Mouse (Mus musculus) bone marrow, adult 2 months (tissue): ENCODE results near the gene Dennd1a. TPM values are rescaled to one million over a fixed set of nuclear protein-coding genes. Genes with fewer than 3 reads are reported as not detected.

Experiments
- H3K27ac ChIP-seq: fragments of 200-500 bp; 2 replicates; pipeline ENCODE4 v1.5.1; 2012; ENCODE audit warnings: low read depth, mild to moderate bottlenecking, control low read depth, inconsistent platforms, low read length; ENCODE audit not compliant: control insufficient read depth, poor library complexity, insufficient read depth
- H3K4me1 ChIP-seq: fragments of 200-500 bp; 2 replicates; pipeline ENCODE4 v1.6.1; 2011; ENCODE audit warnings: low read length; ENCODE audit not compliant: control insufficient read depth, insufficient read depth
- H3K4me3 ChIP-seq: fragments of 200-500 bp; replicated peaks from 2 replicates; pipeline ENCODE3; 2011; ENCODE audit warnings: mild to moderate bottlenecking, low read depth, low read length, control low read depth; ENCODE audit not compliant: control insufficient read depth
- CTCF ChIP-seq: fragments of 200-500 bp; IDR thresholded peaks from 2 replicates; pipeline ENCODE4 v1.5.1; 2011; ENCODE audit warnings: low read length, control low read depth; ENCODE audit not compliant: control insufficient read depth, insufficient read depth
- POLR2A ChIP-seq: fragments of 200-500 bp; IDR thresholded peaks from 2 replicates; pipeline ENCODE4 v1.6.1; 2011; ENCODE audit warnings: low read depth, mild to moderate bottlenecking, control low read depth, low read length, borderline replicate concordance; ENCODE audit not compliant: control insufficient read depth
- WGBS: fragments of 180-500 bp; shearing (Covaris S2); methylation state at CpG from one replicate; pipeline ENCODE4 v1.1.7; 2018; 5-methylcytosine and 5-hydroxymethylcytosine counted together
- polyA plus RNA-seq: library from polyadenylated mRNA; stranded (reverse); fragments of >200 nt; gene quantifications from 2 replicates; pipeline ENCODE4 v1.2.4, GENCODE M21; 2011; ENCODE audit warnings: low replicate concordance; ENCODE audit not compliant: missing spikeins, insufficient read depth, insufficient read length

The Dennd1a gene
- polyA plus RNA-seq, 1 experiment, result 22.9 TPM

DNA sequence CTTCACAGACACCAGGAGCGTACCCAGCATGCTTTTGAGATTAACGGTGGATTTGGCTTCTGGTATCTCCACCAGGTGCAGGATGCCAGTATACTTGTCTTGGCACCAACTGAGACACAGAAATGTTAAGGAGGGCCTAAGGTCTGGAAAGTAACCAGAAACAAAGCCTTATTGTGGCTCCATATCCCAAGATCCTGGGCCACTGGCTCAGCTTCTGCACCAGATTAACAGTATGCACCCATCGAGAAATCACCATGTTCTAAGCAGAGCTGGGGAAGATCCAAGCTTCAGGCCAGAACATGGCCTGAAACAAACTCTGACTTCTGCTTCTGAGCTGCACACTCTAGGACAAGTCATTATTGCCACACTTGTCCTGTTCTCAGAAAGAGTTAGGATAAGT lies 450.3 kb downstream of the Dennd1a start:
- TF ChIP-seq CTCF, result no peak
- TF ChIP-seq POLR2A, result no peak
- H3K4me3 ChIP-seq, result no peak overlapping the region
- 87% methylated on average over 3 of the region's 3 CpGs for WGBS
- H3K4me1 ChIP-seq, result no peaks in the 10 kb centered on the region
- no peak overlapping the region for H3K27ac ChIP-seq

DNA sequence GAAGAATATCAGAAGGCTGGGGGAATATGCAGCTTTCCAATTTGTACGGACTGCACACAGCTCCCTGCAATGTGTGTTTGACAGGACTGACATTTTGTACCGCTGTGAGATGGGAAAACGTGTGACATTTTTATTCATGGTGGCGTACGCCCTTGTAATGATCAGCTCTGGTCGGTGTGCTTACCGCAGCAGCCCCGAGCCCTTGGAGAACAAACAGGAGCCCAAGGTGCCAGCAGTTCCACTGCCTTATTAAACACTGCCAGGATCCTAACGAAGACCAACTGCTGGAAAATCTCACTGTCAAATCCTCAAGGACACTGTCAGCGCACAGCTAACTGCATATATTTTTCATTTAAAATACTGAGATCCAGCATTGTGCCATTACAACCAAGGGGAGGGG lies 454.9 kb downstream of the Dennd1a start:
- Histone ChIP-seq H3K27ac (no peak overlapping the region), H3K4me3 (no peak overlapping the region), H3K4me1 (no peaks in the 10 kb centered on the region)
- TF ChIP-seq CTCF (no peak), POLR2A (no peak)
- WGBS, result 91% methylated on average over 10 of the region's 10 CpGs

DNA sequence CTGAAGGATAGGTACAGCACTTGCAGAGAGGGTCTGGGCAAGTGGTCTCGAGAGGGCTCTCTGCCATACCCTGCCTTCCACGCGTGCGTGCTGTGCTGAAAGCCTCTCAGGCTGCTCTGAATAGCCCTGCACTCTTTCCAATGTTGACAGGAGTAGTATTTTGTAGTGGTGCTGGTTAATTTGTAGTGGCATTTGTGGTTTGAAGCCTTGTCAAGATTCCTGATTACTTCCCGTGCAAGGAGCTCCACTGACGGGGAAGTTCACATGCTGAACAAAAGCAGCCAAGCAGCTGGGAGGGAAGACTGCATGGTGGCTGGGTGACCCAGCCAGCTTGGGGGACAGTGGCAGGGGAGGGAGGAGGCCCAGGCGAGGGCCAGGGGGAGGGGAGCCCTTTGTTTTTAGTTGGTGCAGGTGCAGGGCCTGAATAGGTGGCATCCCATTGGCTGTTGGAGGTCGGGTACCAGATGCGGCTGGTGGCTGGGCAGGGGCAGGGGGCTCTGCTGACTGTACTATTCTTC lies 457.4 kb downstream of the Dennd1a start:
- H3K27ac ChIP-seq, result no peak overlapping the region
- TF ChIP-seq POLR2A (no peak), CTCF (no peak)
- 67% methylated on average over 9 of the region's 9 CpGs for WGBS

DNA sequence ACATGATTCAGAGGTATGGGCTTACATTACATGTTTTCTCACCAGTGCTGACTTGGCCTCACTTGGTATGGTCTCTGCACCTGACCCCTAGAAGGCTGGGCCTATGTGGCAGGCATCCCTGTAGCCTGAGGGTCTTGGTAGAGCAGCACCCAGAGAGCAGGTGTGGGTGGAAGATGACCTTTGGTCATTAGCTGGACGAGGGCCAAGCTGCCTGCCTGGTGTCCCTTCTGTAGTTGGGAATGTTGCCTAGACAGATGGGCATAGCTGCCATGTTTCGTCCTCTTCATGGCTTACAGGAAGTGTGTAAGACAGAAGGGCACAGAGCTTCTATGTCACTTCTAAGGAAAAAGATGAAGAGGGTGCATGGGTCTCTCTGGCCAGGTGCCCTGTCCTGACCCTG lies 463.4 kb downstream of the Dennd1a start:
- TF ChIP-seq POLR2A (no peak), CTCF (no peak)
- 76% methylated on average over 2 of the region's 2 CpGs for WGBS
- no peak overlapping the region for H3K4me3 ChIP-seq
- H3K27ac ChIP-seq, result no peak overlapping the region
- no peaks in the 10 kb centered on the region for H3K4me1 ChIP-seq

More for the DNA sequence above, 457.4 kb downstream of the Dennd1a start:
- no peaks in the 10 kb centered on the region for H3K4me1 ChIP-seq
- no peak overlapping the region for H3K4me3 ChIP-seq

DNA sequence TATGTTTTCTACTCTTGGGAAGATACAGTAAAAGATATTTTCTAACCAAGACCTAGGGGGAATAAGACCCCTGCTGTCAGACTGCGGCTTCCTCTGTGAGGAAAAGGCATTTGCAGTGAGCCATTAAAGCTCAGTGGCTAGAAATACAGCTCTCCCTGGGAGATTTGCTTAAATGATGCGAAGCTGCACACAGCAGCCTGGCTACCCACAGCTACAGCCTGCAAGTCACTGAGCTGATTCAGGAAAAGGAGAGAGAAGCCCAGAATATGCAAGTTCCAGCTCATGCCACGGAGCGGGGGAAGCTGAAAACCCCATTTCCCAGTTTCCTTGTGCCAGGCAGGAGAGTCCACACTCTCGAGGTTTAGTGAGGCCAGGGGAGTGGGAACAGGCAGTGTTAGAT lies 465.1 kb downstream of the Dennd1a start:
- TF ChIP-seq CTCF, result no peak
- WGBS, result 86% methylated on average over 5 of the region's 5 CpGs
- Histone ChIP-seq H3K27ac (no peak overlapping the region), H3K4me3 (no peak overlapping the region), H3K4me1 (no peaks in the 10 kb centered on the region)

DNA sequence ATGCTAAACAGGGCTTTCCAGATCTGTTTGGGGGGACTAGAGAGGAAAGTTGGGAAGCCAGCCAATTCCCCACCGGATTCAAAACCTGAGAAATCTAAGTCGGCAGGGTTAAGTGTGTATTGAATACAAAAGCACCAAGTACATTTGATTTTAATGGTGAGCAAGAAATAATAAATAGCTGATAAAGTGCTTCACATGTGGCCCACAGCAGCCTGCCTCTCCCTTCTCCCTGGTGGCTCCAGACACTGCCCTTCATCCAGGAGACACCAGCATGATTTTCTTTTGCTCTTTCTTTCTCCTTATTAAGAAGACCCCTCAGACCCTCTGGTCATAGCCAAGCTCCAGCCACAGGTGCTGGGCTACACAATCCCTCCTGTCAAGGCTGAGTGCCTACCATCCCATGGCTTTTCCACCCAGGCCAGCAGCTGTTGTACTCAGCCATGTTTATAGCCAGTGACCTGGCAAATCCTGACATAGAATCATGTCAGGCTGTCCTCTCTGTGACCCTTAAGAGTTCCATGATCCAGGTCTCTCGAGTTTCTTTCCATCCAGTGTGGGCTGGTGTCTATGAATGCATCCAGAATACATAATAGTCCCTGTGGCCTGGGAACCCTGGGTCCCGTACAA lies 467.6 kb downstream of the Dennd1a start:
- Histone ChIP-seq H3K27ac (no peak overlapping the region), H3K4me1 (no peaks in the 10 kb centered on the region), H3K4me3 (no peak overlapping the region)
- 78% methylated on average over 4 of the region's 4 CpGs for WGBS
- TF ChIP-seq POLR2A (no peak), CTCF (no peak)

DNA sequence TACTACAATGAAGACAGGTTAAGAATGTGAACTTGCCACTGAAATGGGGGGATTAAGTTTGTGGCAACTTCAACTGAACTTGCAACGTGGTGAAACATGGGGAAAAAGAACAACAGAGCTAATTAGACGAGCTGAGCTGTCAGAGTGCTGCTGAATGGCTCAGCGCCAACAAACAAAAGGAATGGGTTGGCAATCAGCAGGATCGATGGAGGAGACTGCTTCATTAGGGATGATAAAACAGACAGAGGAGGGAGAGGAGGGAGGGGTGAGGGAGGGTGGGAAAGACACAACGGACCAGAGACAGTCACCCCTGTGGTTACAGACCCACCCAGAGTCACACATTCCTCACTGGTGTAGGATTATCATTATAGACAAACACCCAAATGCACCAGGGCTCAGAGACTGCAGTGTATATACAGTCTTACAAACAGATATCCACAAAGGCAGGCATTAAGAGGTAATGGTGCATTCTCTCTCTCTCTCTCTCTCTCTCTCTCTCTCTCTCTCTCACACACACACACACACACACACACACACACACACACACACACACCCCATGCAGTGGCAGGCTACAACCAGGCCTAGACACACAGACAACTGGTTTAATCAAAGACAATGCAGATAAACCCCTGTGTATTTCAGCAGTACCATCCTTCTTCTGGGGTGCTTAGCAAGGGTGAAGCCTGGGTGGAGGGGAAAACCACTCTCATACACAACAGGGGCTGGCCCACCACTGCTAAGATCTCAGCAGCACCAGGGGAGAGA lies 468.2 kb downstream of the Dennd1a start:
- WGBS, result 66% methylated on average over 5 of the region's 5 CpGs
- no peak for TF ChIP-seq CTCF
- TF ChIP-seq POLR2A, result no peak
- Histone ChIP-seq H3K27ac (no peak overlapping the region), H3K4me1 (no peaks in the 10 kb centered on the region), H3K4me3 (no peak overlapping the region)

DNA sequence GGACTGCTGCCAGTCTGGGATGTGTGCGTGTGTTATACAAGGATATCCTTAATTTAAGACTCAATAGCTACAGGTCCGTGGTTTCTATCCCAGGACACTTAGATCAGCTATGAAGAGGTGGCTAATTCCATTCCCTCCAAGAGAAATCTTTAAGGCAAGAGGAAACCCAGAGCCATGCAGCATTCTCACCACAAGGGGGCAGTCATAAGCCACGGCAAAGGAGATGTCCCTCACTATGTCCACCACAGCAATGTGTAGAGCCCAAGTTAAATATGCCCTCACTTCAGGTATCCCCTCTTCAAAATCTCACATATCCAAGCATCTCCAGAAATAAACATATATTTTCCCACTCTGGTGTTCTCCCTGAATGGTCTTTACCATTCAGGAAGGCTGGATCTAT lies 471.5 kb downstream of the Dennd1a start:
- Histone ChIP-seq H3K4me3 (no peak overlapping the region), H3K27ac (no peak overlapping the region), H3K4me1 (no peaks in the 10 kb centered on the region)
- WGBS, result 29% methylated on average over 3 of the region's 3 CpGs
- no peak for TF ChIP-seq POLR2A
- peak; percentile 90 for TF ChIP-seq CTCF

DNA sequence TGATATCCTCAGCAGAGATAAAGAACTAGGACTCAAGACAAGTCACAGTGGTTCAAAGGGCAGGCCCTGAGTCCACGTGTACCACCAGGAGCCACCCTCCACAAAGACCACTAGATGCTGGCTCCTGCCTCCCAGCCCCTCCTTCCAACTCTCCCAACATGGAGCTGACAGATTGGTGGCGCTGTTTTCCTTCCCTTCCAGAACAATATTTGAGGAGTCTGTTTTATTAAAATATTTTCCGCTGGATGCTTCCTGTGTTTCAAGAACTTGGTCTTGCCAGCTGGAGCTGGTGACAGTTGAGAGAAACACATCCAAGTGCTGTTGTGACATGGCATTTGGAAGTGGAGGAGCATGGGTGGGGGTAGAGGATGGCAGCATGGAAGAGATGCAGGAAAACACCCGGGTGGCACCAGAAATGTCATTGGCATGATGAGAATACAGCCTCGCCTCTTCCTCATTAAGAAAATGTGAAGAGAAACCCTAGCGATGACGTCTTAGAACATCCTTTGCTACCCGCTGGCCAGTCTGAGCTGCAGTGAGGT lies 472.3 kb downstream of the Dennd1a start:
- Histone ChIP-seq H3K4me3 (no peak overlapping the region), H3K27ac (no peak overlapping the region), H3K4me1 (no peaks in the 10 kb centered on the region)
- TF ChIP-seq POLR2A, result no peak
- no peak for TF ChIP-seq CTCF
- WGBS, result 81% methylated on average over 8 of the region's 8 CpGs
